Mouse (Mus musculus) inflammation-experienced regulatory T-cells, adult 16 weeks (primary cell): ENCODE data around the gene Fam72a. TPM values are rescaled to one million over a fixed set of nuclear protein-coding genes. Genes with fewer than 3 reads are reported as not detected.

ENCODE experiments used
- polyA plus RNA-seq: library from polyadenylated mRNA; unstranded; fragments of 100-300 nt; shearing (Covaris generic); gene quantifications from one replicate; pipeline ENCODE4 v1.2.1, GENCODE M21; 2017

Fam72a gene
- polyA plus RNA-seq, result 1.3 TPM

DNA sequence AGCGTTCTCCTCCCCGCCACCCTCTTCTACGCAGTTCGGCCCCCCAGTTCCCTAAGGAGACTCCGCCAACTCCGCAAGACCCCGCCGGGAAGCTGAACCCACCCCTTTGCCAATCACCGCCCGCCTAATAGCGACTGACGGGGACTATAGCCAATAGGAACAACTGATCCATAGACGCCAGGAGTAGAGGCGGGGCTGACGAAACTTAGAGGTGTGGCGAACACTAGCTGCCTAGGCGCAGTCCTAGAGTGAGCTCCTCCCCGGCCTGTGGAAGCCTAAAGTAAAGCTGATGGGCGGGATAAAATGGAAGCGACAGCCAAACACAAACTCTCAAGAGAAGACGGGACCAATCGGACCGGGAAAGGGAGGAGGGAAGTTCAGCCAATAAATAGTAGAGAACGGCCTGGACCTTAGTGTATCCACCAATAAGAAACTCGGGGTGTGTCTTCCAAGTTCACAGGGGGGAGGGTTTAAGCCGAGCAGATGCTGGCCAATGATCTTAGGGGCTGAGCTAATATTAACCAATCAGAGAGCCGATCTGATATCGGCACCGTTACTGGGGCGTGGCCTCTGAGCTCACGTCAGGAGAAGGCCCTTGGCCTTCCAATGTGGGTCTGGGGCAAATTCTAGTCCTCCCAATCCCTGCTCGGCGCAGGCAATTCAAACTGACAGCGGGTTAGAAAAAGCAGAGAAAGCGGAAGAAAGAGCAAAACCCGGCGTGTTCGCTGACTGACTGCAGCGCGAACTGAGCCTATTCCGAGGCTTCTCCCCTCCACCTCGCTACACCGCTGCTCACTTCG lies at the start of gene Fam72a, which contains the start of gene Srgap2:
TSS of gene Fam72a (plus strand) at position 623 of the 800 bp plus-strand sequence.
TSS of gene Srgap2 (minus strand) at position 72 of the 800 bp plus-strand sequence.

Other genes with a start within 250 kb of the Fam72a start
- 212 TPM for gene Ikbke, start 248.3 kb upstream of the Fam72a start, polyA plus RNA-seq
- 47.6 TPM for gene Srgap2, start 551 bp upstream of the Fam72a start, polyA plus RNA-seq
- not detected for gene Avpr1b, start 71.3 kb downstream of the Fam72a start, polyA plus RNA-seq
- 24.4 TPM for gene Ctse, start 110.4 kb downstream of the Fam72a start, polyA plus RNA-seq
- gene Rab7b, start 160.8 kb downstream of the Fam72a start, polyA plus RNA-seq, result not detected
- not detected for gene Slc26a9, start 216.1 kb downstream of the Fam72a start, polyA plus RNA-seq